Mouse (Mus musculus) megakaryocyte-erythroid progenitor cell, adult 5 weeks (primary cell): Measurements from ENCODE around the gene Dlgap3. TPM values are rescaled to one million over a fixed set of nuclear protein-coding genes. Genes with fewer than 3 reads are reported as not detected.

Source experiments
- polyA plus RNA-seq: library from polyadenylated mRNA; stranded (reverse); fragments of >175 nt; gene quantifications from 2 replicates; pipeline ENCODE4 v1.2.3, GENCODE M21; 2012

Gene Dlgap3
- polyA plus RNA-seq: 0.08 TPM in 1 of 2 replicates, not detected in the other

DNA sequence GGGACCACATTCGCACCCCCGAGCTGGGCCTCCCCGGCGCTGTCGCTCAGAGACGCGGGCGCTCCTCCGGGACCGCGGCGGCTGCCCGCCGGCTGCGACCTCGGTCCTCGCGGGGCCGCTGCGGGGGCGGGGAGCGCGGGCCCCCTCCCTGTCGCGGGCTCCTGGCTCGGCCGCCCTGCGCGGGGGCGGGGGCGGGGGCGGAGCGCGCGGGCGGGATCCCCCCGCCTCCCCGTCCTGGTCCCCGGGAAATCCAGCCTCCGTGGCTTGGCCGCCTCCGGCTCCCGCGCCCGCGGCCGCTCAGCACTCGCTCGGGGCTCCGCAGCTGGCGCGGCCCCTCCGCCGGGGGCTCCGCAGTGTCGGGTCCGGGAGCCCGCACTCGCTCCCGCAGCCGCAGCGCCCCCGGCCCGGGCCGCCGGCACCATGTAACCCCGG lies at the start of gene Dlgap3:
Dlgap3 (plus strand) TSS at position 291 of the 432 bp plus-strand sequence.

DNA sequence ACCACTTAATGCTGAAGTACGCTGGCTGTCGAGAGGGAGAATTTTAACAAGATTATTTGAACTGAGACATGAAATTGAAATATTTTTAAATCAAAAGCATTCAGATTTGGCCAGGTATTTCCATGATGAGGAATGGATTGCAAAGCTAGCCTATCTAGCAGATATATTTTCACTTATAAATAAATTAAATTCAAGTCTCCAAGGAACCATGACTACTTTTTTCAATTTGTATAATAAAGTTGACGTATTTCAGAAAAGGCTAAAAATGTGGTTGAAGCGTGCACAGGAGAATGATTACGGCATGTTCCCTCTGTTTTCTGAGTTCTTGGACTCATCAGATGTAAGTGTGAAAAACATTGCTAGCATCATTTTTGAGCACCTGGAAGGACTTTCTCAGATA lies 45.6 kb upstream of the Dlgap3 start, which contains the start of gene Tmem35b:
Tmem35b (plus strand) TSS at position 301 of the 400 bp plus-strand sequence.

DNA sequence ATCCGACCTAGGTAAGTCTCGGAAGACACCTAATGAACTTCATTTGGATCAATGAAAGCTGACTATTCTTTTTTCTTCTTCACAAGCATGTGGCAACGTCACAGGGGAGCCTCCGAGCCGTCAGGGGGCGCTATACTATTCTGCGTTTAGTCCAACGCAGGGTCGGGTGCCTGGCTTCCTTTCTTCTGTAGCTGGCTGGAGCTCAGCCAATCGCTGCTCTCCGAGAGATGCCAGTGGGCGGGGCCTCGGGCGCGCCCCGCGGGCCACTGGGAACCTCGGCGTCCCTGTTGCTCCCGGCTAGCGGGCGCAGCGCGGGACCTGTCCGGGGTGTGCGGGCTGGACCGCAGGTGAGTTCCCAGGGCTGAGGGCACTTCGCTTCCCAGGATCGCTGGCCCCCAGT lies 74.5 kb downstream of the Dlgap3 start, which contains the start of gene Smim12:
Smim12 (plus strand) TSS at position 233 of the 400 bp plus-strand sequence.

Other genes starting within 250 kb of the Dlgap3 start
- gene Zmym4, start 201.1 kb upstream of the Dlgap3 start, polyA plus RNA-seq: 2.2 TPM in 2 replicates
- 402 and 524 TPM in 2 replicates for gene Sfpq, start 147.9 kb upstream of the Dlgap3 start, polyA plus RNA-seq
- gene Zmym1, start 108.1 kb upstream of the Dlgap3 start, polyA plus RNA-seq: 2.2 and 2.3 TPM in 2 replicates
- gene Zmym6, start 91.8 kb upstream of the Dlgap3 start, polyA plus RNA-seq: 1.1 and 1.3 TPM in 2 replicates
- gene Tmem35b, start 45.5 kb upstream of the Dlgap3 start, polyA plus RNA-seq: 0.76 and 1.0 TPM in 2 replicates
- 41.3 and 47.2 TPM in 2 replicates for gene Smim12, start 74.6 kb downstream of the Dlgap3 start, polyA plus RNA-seq
- 0.06 TPM in 1 of 2 replicates, not detected in the other for gene Gja4, start 144.8 kb downstream of the Dlgap3 start, polyA plus RNA-seq
- gene Gjb3, start 161.6 kb downstream of the Dlgap3 start, polyA plus RNA-seq: 0.75 and 0.90 TPM in 2 replicates
- gene Gjb4, start 184.9 kb downstream of the Dlgap3 start, polyA plus RNA-seq: not detected in 2 replicates
- not detected in 2 replicates for gene Gjb5, start 189.0 kb downstream of the Dlgap3 start, polyA plus RNA-seq